Mouse (Mus musculus) hindbrain, embryonic 14.5 days (tissue): ENCODE measurements at regions not wholly inside any gene's neighbourhood (a gene's known extent, or its start where the extent isn't known, plus 50 kb on each side); places are given as distances from the start of the nearest gene placed in this dataset.
A peak's percentile ranks its signal among the peaks of the same experiment; 100 is the strongest.

ENCODE experiments used
- ATAC-seq: fragments of 200-750 bp; cut with Nextera tagmentation; 2 replicates; pipeline ENCODE4 v1.8.0; 2017; ENCODE audit warnings: moderate number of reproducible peaks, mild to moderate bottlenecking, moderate TSS enrichment, moderate library complexity; ENCODE audit not compliant: low FRiP score
- DNase-seq: peaks from one replicate; pipeline ENCODE4 v3.0.0-alpha.2; 2015; ENCODE audit warnings: low spot score
- H3K27ac ChIP-seq: fragments of 300-500 bp; sonication (generic); 2 replicates; pipeline ENCODE4 v1.5.1; 2014; ENCODE audit warnings: mild to moderate bottlenecking, moderate library complexity
- H3K27me3 ChIP-seq: fragments of 300-500 bp; sonication (generic); 2 replicates; pipeline ENCODE4 v1.6.1; 2014; ENCODE audit warnings: mild to moderate bottlenecking, low read length, mixed read lengths; ENCODE audit not compliant: control insufficient read depth, insufficient read depth
- H3K36me3 ChIP-seq: fragments of 300-500 bp; sonication (generic); replicated peaks from 2 replicates; pipeline ENCODE4 v1.6.1; 2014; ENCODE audit not compliant: control insufficient read depth, insufficient read depth
- H3K4me1 ChIP-seq: fragments of 300-500 bp; sonication (generic); replicated peaks from 2 replicates; pipeline ENCODE4 v1.6.1; 2014; ENCODE audit warnings: antibody characterized with exemption, low read length, mixed read lengths; ENCODE audit not compliant: control insufficient read depth, insufficient read depth
- H3K4me2 ChIP-seq: fragments of 300-500 bp; sonication (generic); replicated peaks from 2 replicates; pipeline ENCODE4 v1.6.1; 2014; ENCODE audit warnings: mild to moderate bottlenecking, moderate library complexity
- H3K4me3 ChIP-seq: fragments of 300-500 bp; sonication (generic); replicated peaks from 2 replicates; pipeline ENCODE4 v1.5.1; 2014; ENCODE audit warnings: mild to moderate bottlenecking, low read length
- H3K9ac ChIP-seq: fragments of 300-500 bp; sonication (generic); 2 replicates; pipeline ENCODE4 v1.6.1; 2014
- H3K9me3 ChIP-seq: fragments of 300-500 bp; sonication (generic); 2 replicates; pipeline ENCODE4 v1.6.1; 2016; ENCODE audit warnings: low read length; ENCODE audit not compliant: control insufficient read depth
- WGBS: fragments of 180-500 bp; shearing (Covaris S2); extraction: QIAGEN DNeasy Blood & Tissue Kit; methylation state at CpG from one replicate; pipeline ENCODE4 v1.1.7; 2014; 5-methylcytosine and 5-hydroxymethylcytosine counted together

DNA sequence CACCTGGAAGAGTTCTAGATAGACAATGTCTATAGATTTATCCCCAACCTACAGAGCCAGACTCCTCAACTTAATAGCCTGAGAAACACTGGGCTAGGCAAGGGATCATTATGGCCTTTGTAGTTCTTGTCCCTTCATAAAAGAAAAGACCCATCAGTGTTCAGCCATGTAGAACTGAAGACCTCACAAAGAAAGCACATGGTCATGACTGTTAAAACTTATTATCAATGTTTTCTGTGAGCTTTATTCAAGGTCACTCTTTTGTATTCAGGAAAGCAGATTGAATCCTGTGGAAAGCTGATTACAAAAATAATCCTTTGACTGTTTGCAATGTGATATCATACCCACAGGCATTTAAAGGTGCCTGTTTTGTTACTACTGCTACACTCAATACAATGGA lies 226.9 kb upstream of the Prkd1 start:
- no peaks in the 10 kb centered on the region for H3K4me1 ChIP-seq
- no peaks in the 10 kb centered on the region for H3K9me3 ChIP-seq
- H3K9ac ChIP-seq: no peak overlapping the region
- no peak overlapping the region for H3K4me2 ChIP-seq
- H3K27ac ChIP-seq: no peak overlapping the region
- DNase-seq: no peak
- no peaks in the 10 kb centered on the region for H3K27me3 ChIP-seq
- no peak for ATAC-seq
- H3K36me3 ChIP-seq: no peaks in the 10 kb centered on the region
- no peak overlapping the region for H3K4me3 ChIP-seq

DNA sequence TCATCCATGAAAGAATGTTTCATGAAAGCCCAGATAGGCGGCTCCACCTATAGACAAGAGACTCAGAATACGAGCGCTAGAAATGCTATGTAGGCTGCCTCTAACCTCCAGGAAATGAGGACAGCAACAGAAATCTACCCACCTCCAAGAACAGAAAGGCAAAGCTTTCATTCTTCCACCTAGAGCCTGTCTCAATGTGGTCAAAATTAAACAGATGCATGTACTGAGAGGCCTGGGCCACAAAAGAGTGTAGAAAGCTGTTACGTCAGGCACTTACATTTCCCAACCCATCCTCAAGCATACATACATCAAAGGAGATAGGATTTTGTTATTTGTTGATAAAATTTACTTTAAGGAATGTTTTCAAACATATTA lies 225.1 kb upstream of the Prkd1 start:
- Histone ChIP-seq H3K4me2 (no peak overlapping the region), H3K27me3 (no peaks in the 10 kb centered on the region), H3K36me3 (no peaks in the 10 kb centered on the region), H3K4me3 (no peak overlapping the region), H3K27ac (no peak overlapping the region), H3K4me1 (no peaks in the 10 kb centered on the region), H3K9me3 (no peaks in the 10 kb centered on the region), H3K9ac (no peak overlapping the region)
- no peak for ATAC-seq
- no peak for DNase-seq
- 85% methylated on average over 4 of the region's 4 CpGs for WGBS

DNA sequence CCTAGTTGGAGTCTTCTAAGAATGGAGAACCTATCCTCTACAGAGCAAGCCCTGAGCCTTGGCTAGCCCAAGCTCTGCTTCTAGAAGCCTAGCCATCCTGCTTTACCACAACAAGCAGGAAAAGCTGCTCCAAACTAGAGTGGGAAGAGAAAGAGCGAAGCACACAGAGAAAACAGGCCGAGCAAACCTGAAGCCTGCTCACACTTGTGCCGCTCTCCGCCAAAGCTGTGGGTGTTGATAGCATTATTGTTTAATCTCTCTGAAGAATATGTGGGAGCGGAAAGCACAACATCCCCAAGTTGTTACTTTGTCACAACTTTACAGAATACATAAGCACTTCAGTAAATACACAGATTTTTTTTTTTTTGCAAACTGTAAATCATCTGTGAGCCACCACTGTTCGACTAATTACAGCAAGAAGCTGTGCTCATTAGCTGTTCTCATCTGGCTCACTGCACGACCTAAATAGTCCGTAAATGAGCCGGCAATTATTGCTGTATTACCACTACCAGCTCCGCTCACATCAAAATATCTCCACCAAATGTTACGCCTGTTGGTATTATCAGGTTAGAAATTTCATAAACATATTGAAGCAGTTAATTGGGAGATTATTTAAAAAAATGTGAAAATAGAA lies 224.6 kb upstream of the Prkd1 start:
- Histone ChIP-seq H3K27me3 (no peaks in the 10 kb centered on the region), H3K4me2 (no peak overlapping the region), H3K9ac (no peak overlapping the region), H3K9me3 (no peaks in the 10 kb centered on the region), H3K27ac (no peak overlapping the region), H3K4me1 (no peaks in the 10 kb centered on the region), H3K4me3 (no peak overlapping the region), H3K36me3 (no peaks in the 10 kb centered on the region)
- 74% methylated on average over 11 of the region's 11 CpGs for WGBS
- ATAC-seq: peak; percentile 75
- no peak for DNase-seq

DNA sequence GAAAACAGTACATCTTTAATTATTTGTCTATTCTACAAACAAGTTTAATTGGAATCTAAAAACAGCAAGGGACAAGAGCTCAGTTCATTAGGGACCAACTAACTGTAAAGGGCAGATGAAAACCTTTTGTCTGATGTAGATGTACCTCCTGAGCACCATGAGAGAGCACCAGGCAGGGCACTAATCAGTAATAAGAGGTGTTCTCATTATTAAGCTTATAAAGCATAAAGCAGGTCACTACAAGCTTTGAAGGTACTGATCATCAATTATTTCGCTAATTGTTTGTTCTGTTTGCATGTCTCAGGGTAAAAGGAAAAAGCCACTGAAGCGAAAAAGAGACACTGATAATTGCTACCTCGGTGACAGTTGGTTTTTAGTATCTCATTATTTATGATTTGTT lies 202.7 kb upstream of the Prkd1 start:
- no peak overlapping the region for H3K4me2 ChIP-seq
- no peak for DNase-seq
- H3K36me3 ChIP-seq: no peaks in the 10 kb centered on the region
- H3K9me3 ChIP-seq: no peaks in the 10 kb centered on the region
- H3K27ac ChIP-seq: no peak overlapping the region
- H3K9ac ChIP-seq: no peak overlapping the region
- H3K27me3 ChIP-seq: no peaks in the 10 kb centered on the region
- 68% methylated on average over 3 of the region's 3 CpGs for WGBS
- ATAC-seq: no peak
- no peak overlapping the region for H3K4me3 ChIP-seq
- no peaks in the 10 kb centered on the region for H3K4me1 ChIP-seq

DNA sequence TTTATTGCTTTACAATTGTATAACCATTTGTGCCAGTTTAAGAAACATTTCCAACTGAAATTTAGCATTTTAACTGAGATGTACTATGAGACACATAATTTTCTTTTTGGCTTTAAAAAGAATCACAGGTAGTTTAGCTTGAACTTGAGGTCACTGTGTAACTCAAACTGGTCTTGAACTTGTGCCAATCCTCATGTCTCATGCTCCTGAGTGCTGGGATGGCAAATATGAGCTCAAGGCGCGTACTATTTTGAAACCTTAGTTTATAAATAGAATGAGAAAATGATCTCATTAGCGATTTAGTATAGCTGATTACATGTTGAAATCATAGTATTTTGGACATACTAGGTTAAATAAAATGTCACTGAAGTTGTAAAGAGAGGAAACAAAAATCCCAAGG lies 199.1 kb upstream of the Prkd1 start:
- Histone ChIP-seq H3K9ac (no peak overlapping the region), H3K36me3 (no peaks in the 10 kb centered on the region), H3K4me1 (no peaks in the 10 kb centered on the region), H3K27ac (no peak overlapping the region), H3K27me3 (no peaks in the 10 kb centered on the region), H3K4me3 (no peak overlapping the region), H3K9me3 (no peaks in the 10 kb centered on the region), H3K4me2 (no peak overlapping the region)
- ATAC-seq (no peak), DNase-seq (no peak)
- 86% methylated on average over 3 of the region's 3 CpGs for WGBS

DNA sequence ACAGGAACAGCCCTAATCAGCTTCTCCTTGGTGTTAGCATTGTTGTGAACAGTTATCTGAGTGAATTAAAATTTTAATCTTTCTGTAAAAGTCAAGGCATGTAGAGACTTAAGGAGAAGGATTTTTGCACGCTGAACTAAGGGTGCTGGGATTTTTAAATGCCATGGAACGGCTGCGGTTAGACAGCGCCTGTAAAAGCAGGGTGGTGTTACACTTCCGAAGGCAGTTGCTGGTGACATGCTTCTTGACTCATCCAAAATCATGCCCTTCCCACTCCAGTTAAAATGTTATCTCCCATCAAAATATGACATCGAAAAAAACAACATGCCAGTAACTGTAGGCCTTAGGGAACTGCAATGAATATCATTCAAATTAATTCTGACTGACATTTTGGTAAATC lies 193.8 kb upstream of the Prkd1 start:
- H3K27ac ChIP-seq: no peak overlapping the region
- no peak overlapping the region for H3K9ac ChIP-seq
- H3K27me3 ChIP-seq: no peaks in the 10 kb centered on the region
- H3K4me3 ChIP-seq: no peak overlapping the region
- DNase-seq: no peak
- 85% methylated on average over 6 of the region's 6 CpGs for WGBS
- H3K4me2 ChIP-seq: no peak overlapping the region
- H3K4me1 ChIP-seq: no peaks in the 10 kb centered on the region
- no peaks in the 10 kb centered on the region for H3K9me3 ChIP-seq
- H3K36me3 ChIP-seq: no peaks in the 10 kb centered on the region
- no peak for ATAC-seq

DNA sequence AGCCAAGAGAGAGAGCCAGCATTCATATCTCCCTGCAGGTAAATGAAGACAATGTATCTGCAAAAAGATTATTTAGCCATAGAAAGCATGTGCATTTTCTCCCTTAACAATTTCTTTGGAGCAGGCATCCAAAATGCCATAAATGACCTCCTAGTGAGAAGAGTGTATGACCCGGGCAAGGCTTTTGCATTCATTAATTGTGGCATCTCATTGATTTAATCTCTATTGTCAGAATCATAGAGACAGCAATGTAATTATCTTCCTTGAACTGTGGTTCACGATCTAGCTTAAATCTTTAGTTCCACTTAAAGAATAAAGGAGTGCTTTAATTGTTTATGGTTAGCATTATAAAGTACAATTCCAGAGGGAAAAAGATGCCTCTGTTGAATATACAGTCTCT lies 190.5 kb upstream of the Prkd1 start:
- no peaks in the 10 kb centered on the region for H3K27me3 ChIP-seq
- no peak overlapping the region for H3K9ac ChIP-seq
- no peaks in the 10 kb centered on the region for H3K9me3 ChIP-seq
- ATAC-seq (no peak), DNase-seq (no peak)
- H3K4me1 ChIP-seq: no peaks in the 10 kb centered on the region
- no peak overlapping the region for H3K4me3 ChIP-seq
- H3K36me3 ChIP-seq: no peaks in the 10 kb centered on the region
- H3K27ac ChIP-seq: no peak overlapping the region
- no peak overlapping the region for H3K4me2 ChIP-seq
- 24% methylated on average over 2 of the region's 2 CpGs for WGBS

DNA sequence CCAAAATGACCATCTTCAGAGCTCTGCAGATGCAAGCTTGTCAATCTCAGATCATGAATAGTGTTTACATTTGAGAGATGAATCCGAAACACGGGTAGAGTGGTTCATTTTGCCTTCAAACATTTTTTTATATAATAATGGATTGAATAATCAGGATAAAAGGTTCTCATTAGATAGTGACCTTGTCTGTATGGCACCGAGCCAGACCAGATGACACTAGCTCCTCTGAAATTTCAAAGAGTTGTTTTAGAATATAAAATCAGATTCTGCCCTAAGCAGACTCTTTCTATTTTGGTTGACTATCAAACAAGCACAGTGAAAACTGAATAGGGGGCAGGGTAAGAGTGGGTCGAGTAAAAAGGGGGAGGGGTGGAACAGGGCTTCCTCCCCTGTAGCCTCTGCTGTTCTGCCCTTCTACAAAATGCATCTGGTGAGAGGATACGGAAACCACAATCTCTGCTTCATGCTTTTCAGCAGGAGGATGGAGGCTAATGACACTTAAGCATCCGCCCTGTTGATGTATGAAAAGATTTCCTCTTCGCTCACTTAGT lies 159.9 kb upstream of the Prkd1 start:
- no peak; the same call in 1 of the 2 replicates for ATAC-seq
- no peak overlapping the region for H3K4me2 ChIP-seq
- 78% methylated on average over 7 of the region's 7 CpGs for WGBS

DNA sequence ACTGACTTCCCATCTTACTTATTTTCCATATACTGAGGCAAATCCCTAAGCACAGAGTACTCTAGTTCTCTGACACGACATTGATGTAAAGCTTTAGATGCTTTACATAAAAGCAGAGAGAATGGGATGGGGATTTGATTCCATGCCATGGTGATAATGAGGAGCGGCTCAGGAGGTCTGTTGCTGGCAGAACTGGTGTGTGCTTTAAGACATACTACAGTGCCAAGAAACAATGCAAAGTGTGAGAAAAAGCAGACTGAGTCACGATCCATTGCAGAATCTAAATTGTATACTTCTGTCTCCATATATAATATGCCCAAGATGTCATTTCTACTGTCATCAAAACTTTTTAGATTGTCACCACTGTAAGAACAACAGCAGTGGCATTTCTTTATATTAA lies 155.5 kb upstream of the Prkd1 start:
- no peak for DNase-seq
- ATAC-seq: no peak
- Histone ChIP-seq H3K9me3 (no peaks in the 10 kb centered on the region), H3K27me3 (no peaks in the 10 kb centered on the region), H3K4me1 (no peaks in the 10 kb centered on the region), H3K9ac (no peak overlapping the region), H3K27ac (no peak overlapping the region), H3K4me2 (no peak overlapping the region), H3K36me3 (no peaks in the 10 kb centered on the region), H3K4me3 (no peak overlapping the region)
- 62% methylated on average over 3 of the region's 3 CpGs for WGBS

More for the DNA sequence above, 159.9 kb upstream of the Prkd1 start:
- no peaks in the 10 kb centered on the region for H3K27me3 ChIP-seq
- no peak overlapping the region for H3K27ac ChIP-seq
- no peaks in the 10 kb centered on the region for H3K9me3 ChIP-seq
- no peak overlapping the region for H3K4me3 ChIP-seq
- H3K9ac ChIP-seq: no peak overlapping the region
- H3K4me1 ChIP-seq: no peaks in the 10 kb centered on the region
- no peak for DNase-seq
- no peaks in the 10 kb centered on the region for H3K36me3 ChIP-seq
